Mouse (Mus musculus) limb, embryonic 11.5 days (tissue): Measurements from ENCODE around the gene Gm20696. TPM values are rescaled to one million over a fixed set of nuclear protein-coding genes. Genes with fewer than 3 reads are reported as not detected.

Source experiments
- ATAC-seq: fragments of 200-750 bp; cut with Nextera tagmentation; 2 replicates; pipeline ENCODE4 v1.8.0; 2017; ENCODE audit warnings: low read depth; ENCODE audit not compliant: insufficient number of reproducible peaks, low FRiP score, low TSS enrichment
- DNase-seq: peaks from one replicate; pipeline ENCODE4 v3.0.0-alpha.2; 2015; ENCODE audit warnings: low spot score
- H3K27ac ChIP-seq: fragments of 300-500 bp; sonication (generic); replicated peaks from 2 replicates; pipeline ENCODE4 v1.5.1; 2014; ENCODE audit warnings: low read depth, mild to moderate bottlenecking, low read length
- H3K27me3 ChIP-seq: fragments of 300-500 bp; sonication (generic); 2 replicates; pipeline ENCODE4 v1.6.1; 2014; ENCODE audit warnings: mild to moderate bottlenecking, low read length, mixed read lengths; ENCODE audit not compliant: control insufficient read depth, insufficient read depth
- H3K36me3 ChIP-seq: fragments of 300-500 bp; sonication (generic); 2 replicates; pipeline ENCODE4 v1.6.1; 2014; ENCODE audit warnings: mild to moderate bottlenecking, low read length, moderate library complexity, mixed read lengths; ENCODE audit not compliant: control insufficient read depth, insufficient read depth
- H3K4me1 ChIP-seq: fragments of 300-500 bp; sonication (generic); 2 replicates; pipeline ENCODE4 v1.6.1; 2014; ENCODE audit warnings: low read length, mixed read lengths; ENCODE audit not compliant: control insufficient read depth, insufficient read depth
- H3K4me2 ChIP-seq: fragments of 300-500 bp; sonication (generic); 2 replicates; pipeline ENCODE4 v1.6.1; 2014; ENCODE audit warnings: low read depth, mild to moderate bottlenecking, moderate library complexity; ENCODE audit not compliant: severe bottlenecking
- H3K4me3 ChIP-seq: fragments of 300-500 bp; sonication (generic); 2 replicates; pipeline ENCODE4 v1.5.1; 2014; ENCODE audit warnings: low read depth, low read length
- H3K9ac ChIP-seq: fragments of 300-500 bp; sonication (generic); 2 replicates; pipeline ENCODE4 v1.6.1; 2014; ENCODE audit warnings: mild to moderate bottlenecking, low read length
- H3K9me3 ChIP-seq: fragments of 300-500 bp; sonication (generic); 2 replicates; pipeline ENCODE4 v1.6.1; 2016; ENCODE audit warnings: low read length; ENCODE audit not compliant: control insufficient read depth
- WGBS: fragments of 180-500 bp; shearing (Covaris S2); extraction: QIAGEN DNeasy Blood & Tissue Kit; methylation state at CpG from one replicate; pipeline ENCODE4 v1.1.7; 2014; 5-methylcytosine and 5-hydroxymethylcytosine counted together
- polyA plus RNA-seq: library from polyadenylated mRNA; unstranded; fragments of >200 nt; fragmentation: Nextera tagmentation; extraction: Ambion mirVana; gene quantifications from 2 replicates; pipeline ENCODE4 v1.2.1, GENCODE M21; 2014

Gene Gm20696
- polyA plus RNA-seq, 1 experiment from 2014 or later: 4.0 TPM

DNA sequence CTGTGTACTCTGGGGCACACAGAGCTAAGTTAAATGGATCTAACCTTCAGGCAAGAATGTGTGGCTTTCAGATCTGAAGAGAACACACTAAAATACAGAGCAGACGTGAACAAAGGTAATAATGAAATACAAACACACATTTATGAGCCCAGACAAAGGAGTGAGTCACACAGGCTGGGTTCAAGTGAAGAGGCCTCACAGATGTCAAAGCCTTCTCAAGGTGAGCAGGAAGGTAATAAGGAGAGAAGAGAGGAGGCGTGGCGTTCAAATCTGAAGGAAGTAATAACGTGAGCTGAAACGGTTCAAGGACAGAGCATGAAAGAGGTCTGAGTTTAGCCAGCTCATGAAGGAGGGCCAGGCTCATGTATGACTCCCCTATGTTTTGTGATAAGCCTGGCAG, 445.4 kb downstream of the Gm20696 start:
- ATAC-seq (no peak), DNase-seq (no peak)
- no peak overlapping the region for H3K4me3 ChIP-seq
- no peak overlapping the region for H3K4me2 ChIP-seq
- H3K27me3 ChIP-seq: no peaks in the 10 kb centered on the region
- H3K9me3 ChIP-seq: no peaks in the 10 kb centered on the region
- H3K36me3 ChIP-seq: no peaks in the 10 kb centered on the region
- 80% methylated on average over 5 of the region's 5 CpGs for WGBS
- H3K9ac ChIP-seq: no peak overlapping the region
- H3K27ac ChIP-seq: no peak overlapping the region
- H3K4me1 ChIP-seq: no peaks in the 10 kb centered on the region

DNA sequence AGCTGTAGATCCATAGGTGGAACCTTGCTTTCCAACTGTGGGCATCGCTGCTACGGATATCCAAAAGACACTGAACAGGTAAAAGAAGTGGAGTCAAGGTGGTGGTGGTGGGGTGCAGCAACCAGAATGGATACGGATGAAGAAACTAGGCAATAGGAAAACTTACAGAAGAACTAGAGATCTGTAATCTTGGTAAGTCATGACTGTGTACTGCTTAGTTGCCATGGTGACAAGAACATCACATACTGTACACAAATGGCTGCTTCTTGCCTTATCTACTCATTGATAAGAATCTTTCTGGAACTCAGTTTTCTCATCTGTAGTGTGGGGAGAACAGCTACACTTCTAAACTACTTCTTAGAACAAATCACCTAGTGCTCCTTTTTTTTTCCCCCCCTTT, 446.1 kb downstream of the Gm20696 start:
- H3K4me1 ChIP-seq: no peaks in the 10 kb centered on the region
- H3K36me3 ChIP-seq: no peaks in the 10 kb centered on the region
- no peak overlapping the region for H3K27ac ChIP-seq
- no peaks in the 10 kb centered on the region for H3K27me3 ChIP-seq
- no peak overlapping the region for H3K4me3 ChIP-seq
- no peaks in the 10 kb centered on the region for H3K9me3 ChIP-seq
- WGBS: 96% methylated on average over 3 of the region's 3 CpGs
- DNase-seq (no peak), ATAC-seq (no peak)
- H3K9ac ChIP-seq: no peak overlapping the region
- no peak overlapping the region for H3K4me2 ChIP-seq

GRCm38 (mm10) chr6:99217846-99218245, 448.8 kb downstream of the Gm20696 start:
- Histone ChIP-seq H3K4me2 (no peak overlapping the region), H3K27me3 (no peaks in the 10 kb centered on the region), H3K4me1 (no peaks in the 10 kb centered on the region), H3K9ac (no peak overlapping the region), H3K9me3 (no peaks in the 10 kb centered on the region), H3K36me3 (no peaks in the 10 kb centered on the region), H3K27ac (no peak overlapping the region), H3K4me3 (no peak overlapping the region)
- ATAC-seq: no peak
- DNase-seq: no peak
- 71% methylated on average over 2 of the region's 2 CpGs for WGBS

GRCm38 (mm10) chr6:99217155-99217554, 449.4 kb downstream of the Gm20696 start:
- Histone ChIP-seq H3K27me3 (no peaks in the 10 kb centered on the region), H3K4me2 (no peak overlapping the region), H3K9me3 (no peaks in the 10 kb centered on the region), H3K27ac (no peak overlapping the region), H3K4me3 (no peak overlapping the region), H3K4me1 (no peaks in the 10 kb centered on the region), H3K9ac (no peak overlapping the region), H3K36me3 (no peaks in the 10 kb centered on the region)
- ATAC-seq: no peak
- no peak for DNase-seq
- WGBS: 87% methylated on average over 6 of the region's 7 CpGs

DNA sequence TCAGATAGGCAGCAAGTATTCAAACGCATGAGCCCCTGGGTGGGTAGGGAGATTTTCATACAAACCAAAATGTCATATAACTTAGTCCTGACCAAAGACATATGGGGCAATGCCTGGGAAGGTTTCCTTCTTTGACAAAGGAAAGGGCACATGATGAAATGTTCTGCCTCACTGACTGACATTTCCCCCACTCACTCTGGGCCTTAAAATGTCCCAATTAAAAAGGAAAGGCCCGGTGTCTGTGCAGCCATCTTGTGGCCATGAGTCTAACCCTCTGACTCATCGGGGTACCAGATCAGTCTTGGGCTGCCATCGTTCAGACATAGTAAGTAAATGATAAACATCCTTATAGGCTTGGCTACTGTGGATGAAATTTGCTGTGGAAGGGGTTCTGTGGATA, 454.1 kb downstream of the Gm20696 start:
- Histone ChIP-seq H3K4me2 (no peak overlapping the region), H3K4me1 (no peaks in the 10 kb centered on the region), H3K27me3 (0 out of 2 replicates have a peak, but pooled peaks cover 2% of the 10 kb centered on the region), H3K36me3 (no peaks in the 10 kb centered on the region), H3K4me3 (no peak overlapping the region), H3K27ac (no peak overlapping the region), H3K9me3 (no peaks in the 10 kb centered on the region), H3K9ac (no peak overlapping the region)
- ATAC-seq (no peak), DNase-seq (no peak)
- 89% methylated on average over 4 of the region's 4 CpGs for WGBS

DNA sequence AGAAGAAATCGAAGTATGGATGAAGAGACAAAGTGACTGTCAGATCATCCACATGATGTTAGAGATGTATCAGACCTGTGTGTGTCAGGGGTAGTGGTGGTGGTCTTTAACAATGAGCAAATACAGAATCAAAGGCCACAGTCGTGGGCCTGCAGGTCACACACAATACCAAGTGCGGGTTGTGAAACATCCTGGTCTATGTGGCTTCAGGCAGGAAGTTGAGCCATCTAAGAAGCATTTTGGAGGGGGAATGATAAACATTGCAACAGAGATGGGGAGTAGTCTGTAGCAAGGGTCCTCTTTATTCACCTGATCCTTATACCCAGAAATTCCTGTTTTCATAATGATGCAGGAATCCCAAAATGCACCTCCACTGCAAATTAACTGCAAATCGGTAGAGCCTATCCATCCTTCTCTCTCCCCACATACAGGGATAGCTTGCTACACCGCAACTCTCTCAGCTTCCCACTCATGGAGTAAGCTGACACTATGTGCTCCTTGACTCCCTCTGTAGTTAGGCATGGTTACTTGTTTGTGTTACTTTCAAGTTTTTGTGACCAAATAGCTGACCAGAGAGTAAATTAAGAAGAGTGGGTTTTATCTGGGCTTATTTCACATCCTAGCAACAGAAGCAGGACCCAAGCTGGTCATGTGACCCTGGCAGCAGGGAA, 454.8 kb downstream of the Gm20696 start:
- no peak for DNase-seq
- ATAC-seq: no peak
- Histone ChIP-seq H3K4me1 (no peaks in the 10 kb centered on the region), H3K4me3 (no peak overlapping the region), H3K4me2 (no peak overlapping the region), H3K36me3 (no peaks in the 10 kb centered on the region), H3K9ac (no peak overlapping the region), H3K27me3 (0 out of 2 replicates have a peak, but pooled peaks cover 2% of the 10 kb centered on the region), H3K9me3 (no peaks in the 10 kb centered on the region), H3K27ac (no peak overlapping the region)
- WGBS: 84% methylated on average over 5 of the region's 5 CpGs

- Histone ChIP-seq H3K36me3 (no peaks in the 10 kb centered on the region), H3K27me3 (0 out of 2 replicates have a peak, but pooled peaks cover 2% of the 10 kb centered on the region), H3K27ac (no peak overlapping the region), H3K9ac (no peak overlapping the region), H3K4me3 (no peak overlapping the region), H3K4me1 (peaks cover 14% of the 10 kb centered on the region), H3K4me2 (no peak overlapping the region), H3K9me3 (no peaks in the 10 kb centered on the region)
- no peak for ATAC-seq
- 65% methylated on average over 7 of the region's 7 CpGs for WGBS
- DNase-seq: no peak
Observed at GRCm38 (mm10) chr6:99210161-99210560, 456.4 kb downstream of the Gm20696 start.
